ENCODE assay signal across 8 mouse cellular contexts in genomic region chr6:124756652-124757350, GRCm38 (mm10). TPM values are rescaled to one million over a fixed set of nuclear protein-coding genes. Genes with fewer than 3 reads are reported as not detected.
DNase-seq lines count a peak whose midpoint lies in the region; ATAC-seq and TF ChIP-seq lines count a peak whose summit lies in the region.

No protein-coding gene starts in this region.

- peak overlapping the region; percentile 99 for H3K27ac ChIP-seq in hindbrain, embryonic 13.5 days
- peak overlapping the region; percentile 86 for H3K27ac ChIP-seq in left cerebral cortex, adult 2 months

- H3K9me3 ChIP-seq in hindbrain, embryonic 13.5 days = no peaks in the 10 kb centered on the region

- under 1% methylated on average over 50 of the region's 54 CpGs for WGBS in hindbrain, embryonic 13.5 days

- no peak for TF ChIP-seq CTCF in left cerebral cortex, adult 2 months (IDR thresholded peaks at IDR 0.05)

- ATAC-seq in hindbrain, embryonic 13.5 days (ENCODE audit: low FRiP score) = peak; percentile 65

- H3K9ac ChIP-seq in hindbrain, embryonic 13.5 days = peak overlapping the region; percentile 95

- peak overlapping the region; percentile 80 for H3K4me3 ChIP-seq in hindbrain, embryonic 13.5 days
- peak overlapping the region; percentile 72 for H3K4me3 ChIP-seq in left cerebral cortex, adult 2 months

- intact Hi-C loops in left cerebral cortex, adult 2 months (cut with DNase I) = loop anchor here (1.0 to 5.0 kb wide), 2 partner anchors 12 to 184 kb away; partner anchors contain the start of gene C1rb

- peaks cover 5% of the 10 kb centered on the region; the same call in 1 of the 2 replicates for H3K27me3 ChIP-seq in hindbrain, embryonic 13.5 days

- peak; percentile 78 for DNase-seq in R1 (ENCODE audit: low read depth, low spot score)
- DNase-seq in cerebellum, adult 9-11 months = peak; percentile 89
- DNase-seq in frontal cortex, postnatal 36 days (ENCODE audit: low spot score in 2 of 2) = peak; percentile 77 to 85
- DNase-seq in left cerebral cortex, adult 2 months (ENCODE audit: extremely low spot score in 1 of 2, low spot score in 2 of 2) = peak; percentile 81 to 82
- peak; percentile 89 to 92 for DNase-seq in lung, postnatal 4 days
- DNase-seq in right cerebral cortex, adult 18-20 months = peak; percentile 87
- DNase-seq in urinary bladder, postnatal 4 days (ENCODE audit: low spot score in 2 of 2) = peak; percentile 83 to 91

- 0 out of 2 replicates have a peak, but pooled peaks cover 3% of the 10 kb centered on the region for H3K36me3 ChIP-seq in hindbrain, embryonic 13.5 days

- H3K4me2 ChIP-seq in hindbrain, embryonic 13.5 days = peak overlapping the region; percentile 92

- H3K4me1 ChIP-seq in hindbrain, embryonic 13.5 days (replicated peaks) = peaks cover 60% of the 10 kb centered on the region

RNA-seq across cellular contexts. Expression of gene Atn1, which starts 0.5 kb away (rescaled TPM):
- polyA plus RNA-seq in hindbrain, embryonic 13.5 days (2015; fragmentation: Nextera tagmentation; extraction: Ambion mirVana) = 21.6 and 22.7 TPM in 2 replicates
- 100 to 1,000 TPM; 170 to 181 TPM for total RNA-seq in left cerebral cortex, adult 2 months (2021)

RNA-seq across cellular contexts. Expression of gene Gm45234, which starts 1.0 kb away (rescaled TPM):
- not detected in 2 replicates for polyA plus RNA-seq in hindbrain, embryonic 13.5 days (2015; fragmentation: Nextera tagmentation; extraction: Ambion mirVana)
- total RNA-seq in left cerebral cortex, adult 2 months (2021) = not detected

RNA-seq across cellular contexts. Expression of gene Eno2, which starts 12.7 kb away (rescaled TPM):
- polyA plus RNA-seq in hindbrain, embryonic 13.5 days (2015; fragmentation: Nextera tagmentation; extraction: Ambion mirVana) = 53.2 and 58.7 TPM in 2 replicates
- total RNA-seq in left cerebral cortex, adult 2 months (2021) = 1,000 to 10,000 TPM; 1,064 to 1,067 TPM

RNA-seq across cellular contexts. Expression of gene Grcc10, which starts 15.6 kb away (rescaled TPM):
- polyA plus RNA-seq in hindbrain, embryonic 13.5 days (2015; fragmentation: Nextera tagmentation; extraction: Ambion mirVana) = 670 and 677 TPM in 2 replicates
- total RNA-seq in left cerebral cortex, adult 2 months (2021) = 100 to 1,000 TPM; 298 to 309 TPM

RNA-seq across cellular contexts. Expression of gene Ptpn6, which starts 18.3 kb away (rescaled TPM):
- 5.0 and 5.9 TPM in 2 replicates for polyA plus RNA-seq in hindbrain, embryonic 13.5 days (2015; fragmentation: Nextera tagmentation; extraction: Ambion mirVana)
- 1 to 10 TPM; 3.3 to 4.0 TPM for total RNA-seq in left cerebral cortex, adult 2 months (2021)

Comparison
In these comparisons a context has a peak if more than half of its experiments do, and no peak if none do; other contexts are left out.
1. Peak in every context shown above with its lines: DNase-seq, ATAC-seq, H3K4me3 ChIP-seq and H3K27ac ChIP-seq.